Mouse (Mus musculus): ENCODE measurements around the gene Sidt2. TPM values are rescaled to one million over a fixed set of nuclear protein-coding genes. Genes with fewer than 3 reads are reported as not detected.

Gene Sidt2
- polyA plus RNA-seq, 1 experiment = 570 TPM

- 94% methylated on average over 4 of the region's 4 CpGs for WGBS
- TF ChIP-seq CTCF (conservative IDR thresholded peaks at IDR 0.05; ENCODE audit: insufficient read depth, insufficient read length, low read depth, low read length) (no peak), POLR2A (IDR thresholded peaks at IDR 0.05; ENCODE audit: low read depth, low read length) (no peak)
Observed at GRCm38 (mm10) chr9:45952057-45952456, 3.0 kb downstream of the Sidt2 start.

DNA sequence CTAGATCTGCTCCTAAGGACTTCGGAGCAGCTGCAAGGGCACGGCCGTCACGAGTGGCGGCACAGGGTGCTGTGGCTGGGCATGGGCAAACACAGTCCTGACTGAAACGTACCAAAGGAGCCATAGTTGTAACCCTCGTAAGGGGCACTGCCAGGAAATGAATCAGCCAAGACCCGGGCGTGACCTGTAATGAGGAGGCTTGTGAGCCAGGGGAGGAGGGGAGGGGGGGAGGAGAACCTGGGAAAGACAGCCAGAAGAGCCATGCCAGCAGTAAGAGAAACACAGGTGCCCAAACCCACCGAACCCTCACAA, 8.2 kb downstream of the Sidt2 start:
- Histone ChIP-seq H3K4me1 (ENCODE audit: control insufficient read depth, insufficient read depth, low read length) (no peaks in the 10 kb centered on the region), H3K27me3 (replicated peaks; ENCODE audit: control insufficient read depth, insufficient read depth, low read length) (no peaks in the 10 kb centered on the region), H3K27ac (ENCODE audit: insufficient read depth, low read depth, low read length) (no peak overlapping the region), H3K36me3 (ENCODE audit: control insufficient read depth, insufficient read depth, low read length) (peaks cover 6% of the 10 kb centered on the region), H3K4me3 (ENCODE audit: insufficient read depth, low read depth, low read length) (no peak overlapping the region)
- 76% methylated on average over 10 of the region's 10 CpGs for WGBS
- DNase-seq = no peak
- TF ChIP-seq CTCF (conservative IDR thresholded peaks at IDR 0.05; ENCODE audit: insufficient read depth, insufficient read length, low read depth, low read length) = no peak
- TF ChIP-seq POLR2A (IDR thresholded peaks at IDR 0.05; ENCODE audit: low read depth, low read length) = no peak

More at GRCm38 (mm10) chr9:45952057-45952456, 3.0 kb downstream of the Sidt2 start:
- Histone ChIP-seq H3K36me3 (ENCODE audit: control insufficient read depth, insufficient read depth, low read length) (no peaks in the 10 kb centered on the region; the same call in none of the 2 replicates), H3K27ac (ENCODE audit: insufficient read depth, low read depth, low read length) (no peak overlapping the region), H3K4me3 (ENCODE audit: insufficient read depth, low read depth, low read length) (no peak overlapping the region), H3K4me1 (ENCODE audit: control insufficient read depth, insufficient read depth, low read length) (peaks cover 10% of the 10 kb centered on the region), H3K27me3 (replicated peaks; ENCODE audit: control insufficient read depth, insufficient read depth, low read length) (no peaks in the 10 kb centered on the region)
- no peak for DNase-seq

- 84% methylated on average over 16 of the region's 16 CpGs for WGBS
- Histone ChIP-seq H3K4me1 (ENCODE audit: control insufficient read depth, insufficient read depth, low read length) (no peaks in the 10 kb centered on the region), H3K36me3 (ENCODE audit: control insufficient read depth, insufficient read depth, low read length) (peaks cover 6% of the 10 kb centered on the region), H3K4me3 (ENCODE audit: insufficient read depth, low read depth, low read length) (no peak overlapping the region), H3K27ac (ENCODE audit: insufficient read depth, low read depth, low read length) (no peak overlapping the region), H3K27me3 (replicated peaks; ENCODE audit: control insufficient read depth, insufficient read depth, low read length) (no peaks in the 10 kb centered on the region)
- no peak for TF ChIP-seq CTCF (conservative IDR thresholded peaks at IDR 0.05; ENCODE audit: insufficient read depth, insufficient read length, low read depth, low read length)
- no peak for TF ChIP-seq POLR2A (IDR thresholded peaks at IDR 0.05; ENCODE audit: low read depth, low read length)
- DNase-seq = no peak
Observed at GRCm38 (mm10) chr9:45946182-45946871, 8.7 kb downstream of the Sidt2 start.

GRCm38 (mm10) chr9:45945721-45946120, 9.3 kb downstream of the Sidt2 start:
- 75% methylated on average over 13 of the region's 13 CpGs for WGBS
- no peaks in the 10 kb centered on the region for H3K4me1 ChIP-seq (ENCODE audit: control insufficient read depth, insufficient read depth, low read length)
- peaks cover 6% of the 10 kb centered on the region for H3K36me3 ChIP-seq (ENCODE audit: control insufficient read depth, insufficient read depth, low read length)
- H3K27me3 ChIP-seq (replicated peaks; ENCODE audit: control insufficient read depth, insufficient read depth, low read length) = no peaks in the 10 kb centered on the region
- no peak overlapping the region for H3K27ac ChIP-seq (ENCODE audit: insufficient read depth, low read depth, low read length)
- DNase-seq = no peak
- TF ChIP-seq CTCF (conservative IDR thresholded peaks at IDR 0.05; ENCODE audit: insufficient read depth, insufficient read length, low read depth, low read length) (no peak), POLR2A (IDR thresholded peaks at IDR 0.05; ENCODE audit: low read depth, low read length) (no peak)
- no peak overlapping the region for H3K4me3 ChIP-seq (ENCODE audit: insufficient read depth, low read depth, low read length)

GRCm38 (mm10) chr9:45944506-45945400, 10.3 kb downstream of the Sidt2 start:
- no peaks in the 10 kb centered on the region for H3K27me3 ChIP-seq (replicated peaks; ENCODE audit: control insufficient read depth, insufficient read depth, low read length)
- H3K4me1 ChIP-seq (ENCODE audit: control insufficient read depth, insufficient read depth, low read length) = no peaks in the 10 kb centered on the region
- no peak overlapping the region for H3K4me3 ChIP-seq (ENCODE audit: insufficient read depth, low read depth, low read length)
- WGBS = 79% methylated on average over 13 of the region's 13 CpGs
- no peak for TF ChIP-seq CTCF (conservative IDR thresholded peaks at IDR 0.05; ENCODE audit: insufficient read depth, insufficient read length, low read depth, low read length)
- TF ChIP-seq POLR2A (IDR thresholded peaks at IDR 0.05; ENCODE audit: low read depth, low read length) = no peak
- DNase-seq = no peak
- no peak overlapping the region for H3K27ac ChIP-seq (ENCODE audit: insufficient read depth, low read depth, low read length)
- H3K36me3 ChIP-seq (ENCODE audit: control insufficient read depth, insufficient read depth, low read length) = peaks cover 6% of the 10 kb centered on the region

GRCm38 (mm10) chr9:45943628-45944505, 11.2 kb downstream of the Sidt2 start:
- TF ChIP-seq POLR2A (IDR thresholded peaks at IDR 0.05; ENCODE audit: low read depth, low read length) (no peak), CTCF (conservative IDR thresholded peaks at IDR 0.05; ENCODE audit: insufficient read depth, insufficient read length, low read depth, low read length) (no peak)
- H3K4me3 ChIP-seq (ENCODE audit: insufficient read depth, low read depth, low read length) = no peak overlapping the region
- peaks cover 6% of the 10 kb centered on the region for H3K36me3 ChIP-seq (ENCODE audit: control insufficient read depth, insufficient read depth, low read length)
- no peak for DNase-seq
- 92% methylated on average over 8 of the region's 8 CpGs for WGBS
- H3K27ac ChIP-seq (ENCODE audit: insufficient read depth, low read depth, low read length) = no peak overlapping the region
- no peaks in the 10 kb centered on the region for H3K4me1 ChIP-seq (ENCODE audit: control insufficient read depth, insufficient read depth, low read length)
- H3K27me3 ChIP-seq (replicated peaks; ENCODE audit: control insufficient read depth, insufficient read depth, low read length) = no peaks in the 10 kb centered on the region
